Mouse (Mus musculus) embryonic facial prominence, embryonic 12.5 days (tissue): ENCODE measurements at regions not wholly inside any gene's neighbourhood (a gene's known extent, or its start where the extent isn't known, plus 50 kb on each side); places are given as distances from the start of the nearest gene placed in this dataset.

Experiments
- ATAC-seq: fragments of 200-750 bp; cut with Nextera tagmentation; 2 replicates; pipeline ENCODE4 v1.8.0; 2017; ENCODE audit not compliant: insufficient number of reproducible peaks, insufficient read depth, low FRiP score, low TSS enrichment
- H3K27ac ChIP-seq: fragments of 300-500 bp; sonication (generic); 2 replicates; pipeline ENCODE4 v1.5.1; 2016; ENCODE audit warnings: mild to moderate bottlenecking
- H3K27me3 ChIP-seq: fragments of 300-500 bp; sonication (generic); 2 replicates; pipeline ENCODE4 v1.6.1; 2016; ENCODE audit warnings: mild to moderate bottlenecking, moderate library complexity
- H3K36me3 ChIP-seq: fragments of 300-500 bp; sonication (generic); 2 replicates; pipeline ENCODE4 v1.6.1; 2016; ENCODE audit warnings: mild to moderate bottlenecking
- H3K4me1 ChIP-seq: fragments of 300-500 bp; sonication (generic); 2 replicates; pipeline ENCODE4 v1.6.1; 2016
- H3K4me2 ChIP-seq: fragments of 300-500 bp; sonication (generic); replicated peaks from 2 replicates; pipeline ENCODE4 v1.6.1; 2016; ENCODE audit warnings: mild to moderate bottlenecking, moderate library complexity
- H3K4me3 ChIP-seq: fragments of 300-500 bp; sonication (generic); 2 replicates; pipeline ENCODE4 v1.5.1; 2016; ENCODE audit warnings: mild to moderate bottlenecking
- H3K9ac ChIP-seq: fragments of 300-500 bp; sonication (generic); 2 replicates; pipeline ENCODE4 v1.6.1; 2016; ENCODE audit warnings: mild to moderate bottlenecking, moderate library complexity
- H3K9me3 ChIP-seq: fragments of 300-500 bp; sonication (generic); 2 replicates; pipeline ENCODE4 v1.6.1; 2016; ENCODE audit warnings: mild to moderate bottlenecking, moderate library complexity
- WGBS: fragments of 180-500 bp; shearing (Covaris S2); methylation state at CpG from one replicate; pipeline ENCODE4 v1.1.7; 2016; 5-methylcytosine and 5-hydroxymethylcytosine counted together

- ATAC-seq = no peak
- no peak overlapping the region for H3K27ac ChIP-seq
- no peaks in the 10 kb centered on the region for H3K9me3 ChIP-seq
- H3K4me2 ChIP-seq = no peak overlapping the region
- no peaks in the 10 kb centered on the region for H3K27me3 ChIP-seq
- WGBS = 72% methylated on average over 4 of the region's 4 CpGs
- H3K4me3 ChIP-seq = no peak overlapping the region
- H3K36me3 ChIP-seq = no peaks in the 10 kb centered on the region
- H3K4me1 ChIP-seq = no peaks in the 10 kb centered on the region
- H3K9ac ChIP-seq = no peak overlapping the region
Measured at GRCm38 (mm10) chr7:71289702-71290101, 61.6 kb downstream of the Gm10295 start.

- WGBS = 74% methylated on average over 5 of the region's 5 CpGs
- Histone ChIP-seq H3K4me1 (no peaks in the 10 kb centered on the region), H3K36me3 (no peaks in the 10 kb centered on the region), H3K4me3 (no peak overlapping the region), H3K9me3 (no peaks in the 10 kb centered on the region), H3K9ac (no peak overlapping the region), H3K27ac (no peak overlapping the region), H3K27me3 (no peaks in the 10 kb centered on the region), H3K4me2 (no peak overlapping the region)
- ATAC-seq = no peak
Measured at GRCm38 (mm10) chr7:71289266-71289665, 62.0 kb downstream of the Gm10295 start.

GRCm38 (mm10) chr7:71287441-71287840, 63.8 kb downstream of the Gm10295 start:
- Histone ChIP-seq H3K4me2 (no peak overlapping the region), H3K4me3 (no peak overlapping the region), H3K36me3 (no peaks in the 10 kb centered on the region), H3K4me1 (no peaks in the 10 kb centered on the region), H3K27me3 (no peaks in the 10 kb centered on the region), H3K27ac (no peak overlapping the region), H3K9me3 (0 out of 2 replicates have a peak, but pooled peaks cover 4% of the 10 kb centered on the region), H3K9ac (no peak overlapping the region)
- WGBS = 86% methylated on average over 7 of the region's 7 CpGs
- ATAC-seq = no peak

GRCm38 (mm10) chr7:71284246-71284645, 67.0 kb downstream of the Gm10295 start:
- Histone ChIP-seq H3K4me1 (no peaks in the 10 kb centered on the region), H3K27me3 (no peaks in the 10 kb centered on the region), H3K27ac (no peak overlapping the region), H3K4me3 (no peak overlapping the region), H3K9me3 (0 out of 2 replicates have a peak, but pooled peaks cover 4% of the 10 kb centered on the region), H3K9ac (no peak overlapping the region), H3K4me2 (no peak overlapping the region), H3K36me3 (no peaks in the 10 kb centered on the region)
- no peak for ATAC-seq

- no peak overlapping the region for H3K27ac ChIP-seq
- no peaks in the 10 kb centered on the region for H3K4me1 ChIP-seq
- H3K4me2 ChIP-seq = no peak overlapping the region
- no peak overlapping the region for H3K4me3 ChIP-seq
- 0 out of 2 replicates have a peak, but pooled peaks cover 4% of the 10 kb centered on the region for H3K9me3 ChIP-seq
- no peaks in the 10 kb centered on the region for H3K36me3 ChIP-seq
- H3K27me3 ChIP-seq = no peaks in the 10 kb centered on the region
- 90% methylated on average over 3 of the region's 3 CpGs for WGBS
- ATAC-seq = no peak
- H3K9ac ChIP-seq = no peak overlapping the region
Measured at GRCm38 (mm10) chr7:71283419-71283818, 67.9 kb downstream of the Gm10295 start.

GRCm38 (mm10) chr7:71266101-71266500, 85.2 kb downstream of the Gm10295 start:
- no peaks in the 10 kb centered on the region for H3K9me3 ChIP-seq
- H3K4me3 ChIP-seq = no peak overlapping the region
- H3K27me3 ChIP-seq = no peaks in the 10 kb centered on the region
- no peak overlapping the region for H3K27ac ChIP-seq
- H3K36me3 ChIP-seq = no peaks in the 10 kb centered on the region
- no peak overlapping the region for H3K4me2 ChIP-seq
- no peak overlapping the region for H3K9ac ChIP-seq
- WGBS = 84% methylated on average over 8 of the region's 8 CpGs
- H3K4me1 ChIP-seq = no peaks in the 10 kb centered on the region
- ATAC-seq = no peak

GRCm38 (mm10) chr7:71264115-71264514, 87.2 kb downstream of the Gm10295 start:
- Histone ChIP-seq H3K9ac (no peak overlapping the region), H3K9me3 (no peaks in the 10 kb centered on the region), H3K4me3 (no peak overlapping the region), H3K4me1 (no peaks in the 10 kb centered on the region), H3K4me2 (no peak overlapping the region), H3K36me3 (no peaks in the 10 kb centered on the region), H3K27me3 (no peaks in the 10 kb centered on the region), H3K27ac (no peak overlapping the region)
- 55% methylated on average over 1 of the region's 1 CpGs for WGBS
- no peak for ATAC-seq

- no peak for ATAC-seq
- WGBS = 75% methylated on average over 2 of the region's 2 CpGs
- Histone ChIP-seq H3K4me1 (no peaks in the 10 kb centered on the region), H3K27ac (no peak overlapping the region), H3K36me3 (no peaks in the 10 kb centered on the region), H3K9me3 (no peaks in the 10 kb centered on the region), H3K4me3 (no peak overlapping the region), H3K9ac (no peak overlapping the region), H3K27me3 (no peaks in the 10 kb centered on the region), H3K4me2 (no peak overlapping the region)
Measured at GRCm38 (mm10) chr7:71249669-71250068, 101.6 kb downstream of the Gm10295 start.

- Histone ChIP-seq H3K4me2 (no peak overlapping the region), H3K9ac (no peak overlapping the region), H3K4me3 (no peak overlapping the region), H3K4me1 (no peaks in the 10 kb centered on the region), H3K9me3 (no peaks in the 10 kb centered on the region), H3K36me3 (no peaks in the 10 kb centered on the region), H3K27me3 (no peaks in the 10 kb centered on the region), H3K27ac (no peak overlapping the region)
- WGBS = 59% methylated on average over 5 of the region's 5 CpGs
- no peak for ATAC-seq
Measured at GRCm38 (mm10) chr7:71249216-71249615, 102.1 kb downstream of the Gm10295 start.

GRCm38 (mm10) chr7:71247922-71248321, 103.4 kb downstream of the Gm10295 start:
- H3K9me3 ChIP-seq = no peaks in the 10 kb centered on the region
- 81% methylated on average over 5 of the region's 5 CpGs for WGBS
- no peaks in the 10 kb centered on the region for H3K27me3 ChIP-seq
- H3K4me1 ChIP-seq = no peaks in the 10 kb centered on the region
- no peak overlapping the region for H3K27ac ChIP-seq
- no peaks in the 10 kb centered on the region for H3K36me3 ChIP-seq
- no peak for ATAC-seq
- H3K9ac ChIP-seq = no peak overlapping the region
- no peak overlapping the region for H3K4me3 ChIP-seq
- H3K4me2 ChIP-seq = no peak overlapping the region

GRCm38 (mm10) chr7:71242379-71242911, 108.8 kb downstream of the Gm10295 start:
- Histone ChIP-seq H3K27ac (no peak overlapping the region), H3K27me3 (no peaks in the 10 kb centered on the region), H3K4me3 (no peak overlapping the region), H3K9ac (no peak overlapping the region), H3K36me3 (no peaks in the 10 kb centered on the region), H3K9me3 (no peaks in the 10 kb centered on the region), H3K4me2 (no peak overlapping the region), H3K4me1 (no peaks in the 10 kb centered on the region)
- ATAC-seq = no peak
- WGBS = 75% methylated on average over 2 of the region's 2 CpGs

GRCm38 (mm10) chr7:71239207-71239606, 112.1 kb downstream of the Gm10295 start:
- Histone ChIP-seq H3K4me3 (no peak overlapping the region), H3K27me3 (no peaks in the 10 kb centered on the region), H3K27ac (no peak overlapping the region), H3K9ac (no peak overlapping the region), H3K4me2 (no peak overlapping the region), H3K4me1 (no peaks in the 10 kb centered on the region), H3K36me3 (no peaks in the 10 kb centered on the region), H3K9me3 (no peaks in the 10 kb centered on the region)
- WGBS = 83% methylated on average over 3 of the region's 3 CpGs
- no peak for ATAC-seq

- Histone ChIP-seq H3K27ac (no peak overlapping the region), H3K36me3 (no peaks in the 10 kb centered on the region), H3K27me3 (no peaks in the 10 kb centered on the region), H3K4me2 (no peak overlapping the region), H3K9ac (no peak overlapping the region), H3K4me1 (0 out of 2 replicates have a peak, but pooled peaks cover 6% of the 10 kb centered on the region), H3K9me3 (no peaks in the 10 kb centered on the region), H3K4me3 (no peak overlapping the region)
- no peak for ATAC-seq
- WGBS = 73% methylated on average over 1 of the region's 1 CpGs
Measured at GRCm38 (mm10) chr7:71236334-71236733, 115.0 kb downstream of the Gm10295 start.
